Mouse (Mus musculus): ENCODE data around the gene Olfr1392.

Olfr1392 gene

GRCm38 (mm10) chr11:49284982-49285381 lies at the start of gene Olfr1392:
TSS of gene Olfr1392 (plus strand) at chr11:49285282.
- in situ Hi-C loops (cut with MboI, MseI), result loop anchor here (5.0 kb wide), 1 partner anchor 168 kb away; no protein-coding TSS in a partner anchor

GRCm38 (mm10) chr11:49235459-49236207 lies 49.4 kb upstream of the Olfr1392 start:
- in situ Hi-C loops (cut with MboI, MseI), result no loop called here

- in situ Hi-C loops (cut with MboI, MseI), result no loop called here
These were observed 48.2 kb upstream of the Olfr1392 start for GRCm38 (mm10) chr11:49236891-49237290.

- in situ Hi-C loops (cut with MboI, MseI), result no loop called here
These were observed 47.5 kb upstream of the Olfr1392 start for GRCm38 (mm10) chr11:49237532-49237931.

- in situ Hi-C loops (cut with MboI, MseI), result no loop called here
These were observed 44.8 kb upstream of the Olfr1392 start for GRCm38 (mm10) chr11:49240310-49240709.

- in situ Hi-C loops (cut with MboI, MseI), result no loop called here
These were observed 44.2 kb upstream of the Olfr1392 start for GRCm38 (mm10) chr11:49240874-49241273.

- in situ Hi-C loops (cut with MboI, MseI), result no loop called here
These were observed 43.6 kb upstream of the Olfr1392 start for GRCm38 (mm10) chr11:49241471-49241870.

GRCm38 (mm10) chr11:49242944-49243626 lies 42.0 kb upstream of the Olfr1392 start:
- in situ Hi-C loops (cut with MboI, MseI), result no loop called here

GRCm38 (mm10) chr11:49243727-49244594 lies 41.1 kb upstream of the Olfr1392 start, which contains the start of gene Mgat1:
TSS of gene Mgat1 (plus strand) at chr11:49244191.
- in situ Hi-C loops (cut with MboI, MseI), result no loop called here

- in situ Hi-C loops (cut with MboI, MseI), result no loop called here
These were observed 40.5 kb upstream of the Olfr1392 start for GRCm38 (mm10) chr11:49244595-49244930.

- in situ Hi-C loops (cut with MboI, MseI), result loop anchor here (5.0 kb wide), 1 partner anchor 443 kb away; the partner anchor contains the start of gene Rack1
These were observed 39.9 kb upstream of the Olfr1392 start for GRCm38 (mm10) chr11:49245176-49245575.

GRCm38 (mm10) chr11:49245634-49246415 lies 39.3 kb upstream of the Olfr1392 start:
- in situ Hi-C loops (cut with MboI, MseI), result loop anchor here (5.0 kb wide), 1 partner anchor 444 kb away; the partner anchor contains the start of gene Rack1

- in situ Hi-C loops (cut with MboI, MseI), result loop anchor here (5.0 kb wide), 1 partner anchor 444 kb away; the partner anchor contains the start of gene Rack1
These were observed 38.6 kb upstream of the Olfr1392 start for GRCm38 (mm10) chr11:49246523-49246922.

GRCm38 (mm10) chr11:49247255-49247654 lies 37.8 kb upstream of the Olfr1392 start:
- in situ Hi-C loops (cut with MboI, MseI), result loop anchor here (5.0 kb wide), 1 partner anchor 445 kb away; the partner anchor contains the start of gene Rack1

- in situ Hi-C loops (cut with MboI, MseI), result loop anchor here (5.0 kb wide), 1 partner anchor 446 kb away; the partner anchor contains the start of gene Rack1
These were observed 36.7 kb upstream of the Olfr1392 start for GRCm38 (mm10) chr11:49248226-49248973.

- in situ Hi-C loops (cut with MboI, MseI), result loop anchor here (5.0 kb wide), 1 partner anchor 447 kb away; the partner anchor contains the start of gene Rack1
These were observed 35.9 kb upstream of the Olfr1392 start for GRCm38 (mm10) chr11:49248974-49249700.

- in situ Hi-C loops (cut with MboI, MseI), result loop anchor here (5.0 to 10.0 kb wide), 3 partner anchors 448 to 945 kb away; partner anchors contain the start of genes Rack1 and Rnf130
These were observed 35.2 kb upstream of the Olfr1392 start for GRCm38 (mm10) chr11:49249811-49250421.

Data from T-helper 2 cell (primary cell).